Mouse (Mus musculus) left cerebral cortex, adult 11 months (tissue): ENCODE data around the gene Wdr20.

Experiments used
- DNase-seq: peaks from one replicate; pipeline ENCODE4 v3.0.0; 2022; ENCODE audit warnings: low spot score

Gene Wdr20

GRCm38 (mm10) chr12:110821787-110822186 lies 84.0 kb downstream of the Wdr20 start:
- no peak for DNase-seq

- no peak for DNase-seq
These were observed 84.6 kb downstream of the Wdr20 start for GRCm38 (mm10) chr12:110822366-110822765.

DNA sequence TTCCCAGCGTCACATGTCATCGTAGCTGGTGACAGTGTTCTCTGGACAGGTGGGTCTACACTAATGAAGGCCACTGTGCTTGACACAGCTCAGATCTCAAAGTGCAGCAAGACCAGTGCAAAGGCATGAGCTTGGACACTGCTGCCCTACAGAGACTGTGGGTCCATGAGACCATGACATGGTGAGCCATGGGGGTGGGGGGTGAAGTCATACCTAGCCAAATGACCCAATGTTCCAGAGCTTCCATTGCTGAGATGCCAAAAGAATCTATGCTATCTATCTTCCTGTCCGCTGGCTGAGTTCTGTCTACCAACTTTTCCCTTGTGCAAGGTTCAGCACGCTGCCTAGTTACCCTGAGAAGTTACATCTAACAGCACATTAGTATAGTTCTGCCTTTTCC lies 91.2 kb downstream of the Wdr20 start:
- DNase-seq = no peak

GRCm38 (mm10) chr12:110830293-110831024 lies 92.7 kb downstream of the Wdr20 start:
- DNase-seq = no peak

DNA sequence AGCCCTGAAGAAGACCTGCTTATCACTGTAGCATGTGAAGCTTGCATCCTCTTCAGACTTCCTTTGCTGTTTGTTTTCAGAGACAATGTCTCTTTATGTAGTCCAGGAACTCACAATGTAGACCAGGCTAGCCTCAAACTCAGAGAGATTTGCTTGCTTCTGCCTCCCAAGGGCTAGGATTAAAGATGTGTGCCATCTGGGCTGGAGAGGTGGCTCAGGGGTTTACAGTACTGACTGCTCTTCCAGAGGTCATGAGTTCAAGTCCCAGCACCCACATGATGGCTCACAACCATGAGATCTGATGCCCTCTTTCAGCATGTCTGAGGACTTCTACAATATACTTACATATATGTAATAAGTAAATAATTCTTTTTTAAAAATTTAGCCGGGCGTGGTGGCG lies 97.4 kb downstream of the Wdr20 start:
- no peak for DNase-seq

- DNase-seq = no peak
These were observed 99.0 kb downstream of the Wdr20 start for GRCm38 (mm10) chr12:110836729-110837128.

DNA sequence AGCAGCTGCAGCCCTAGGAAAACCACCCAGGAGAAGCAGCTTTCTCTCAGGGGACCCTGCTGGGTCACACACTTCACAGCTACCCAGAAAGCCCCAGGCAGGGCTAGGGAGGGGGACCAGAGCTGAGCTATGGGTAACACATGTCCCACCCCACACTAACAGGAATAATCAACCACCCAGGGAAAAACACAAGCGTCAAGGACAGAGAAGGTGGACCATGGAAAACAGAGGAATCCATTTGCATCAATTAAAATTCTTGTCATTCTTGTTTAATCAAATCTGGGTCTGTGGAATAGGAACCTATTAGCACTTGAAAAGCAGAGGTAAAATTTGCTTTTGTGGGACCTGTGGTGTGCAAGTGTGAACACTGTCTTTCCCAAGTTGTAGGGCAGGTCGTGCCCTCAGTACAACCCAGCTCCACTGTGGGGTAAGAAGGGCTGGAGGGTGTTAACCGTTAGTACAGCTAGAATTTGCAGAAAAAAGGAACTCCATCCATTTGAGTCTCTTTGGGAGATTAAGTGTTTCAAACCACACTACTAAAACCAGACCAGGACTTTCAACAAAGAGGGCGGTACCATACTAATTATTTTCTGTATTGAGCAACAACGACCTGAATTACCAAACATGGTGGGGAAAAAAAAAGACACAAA lies 99.6 kb downstream of the Wdr20 start:
- DNase-seq = no peak

GRCm38 (mm10) chr12:110837850-110838249 lies 100.1 kb downstream of the Wdr20 start:
- DNase-seq = no peak

GRCm38 (mm10) chr12:110840348-110841198 lies 102.8 kb downstream of the Wdr20 start, which contains the start of gene Mok:
Gene Mok, minus strand, starts transcription at chr12:110840939.
- DNase-seq = peak; percentile 89

GRCm38 (mm10) chr12:110841731-110842493 lies 104.2 kb downstream of the Wdr20 start:
- DNase-seq = no peak

GRCm38 (mm10) chr12:110843194-110844048 lies 105.7 kb downstream of the Wdr20 start:
- DNase-seq = peak; percentile 62

DNA sequence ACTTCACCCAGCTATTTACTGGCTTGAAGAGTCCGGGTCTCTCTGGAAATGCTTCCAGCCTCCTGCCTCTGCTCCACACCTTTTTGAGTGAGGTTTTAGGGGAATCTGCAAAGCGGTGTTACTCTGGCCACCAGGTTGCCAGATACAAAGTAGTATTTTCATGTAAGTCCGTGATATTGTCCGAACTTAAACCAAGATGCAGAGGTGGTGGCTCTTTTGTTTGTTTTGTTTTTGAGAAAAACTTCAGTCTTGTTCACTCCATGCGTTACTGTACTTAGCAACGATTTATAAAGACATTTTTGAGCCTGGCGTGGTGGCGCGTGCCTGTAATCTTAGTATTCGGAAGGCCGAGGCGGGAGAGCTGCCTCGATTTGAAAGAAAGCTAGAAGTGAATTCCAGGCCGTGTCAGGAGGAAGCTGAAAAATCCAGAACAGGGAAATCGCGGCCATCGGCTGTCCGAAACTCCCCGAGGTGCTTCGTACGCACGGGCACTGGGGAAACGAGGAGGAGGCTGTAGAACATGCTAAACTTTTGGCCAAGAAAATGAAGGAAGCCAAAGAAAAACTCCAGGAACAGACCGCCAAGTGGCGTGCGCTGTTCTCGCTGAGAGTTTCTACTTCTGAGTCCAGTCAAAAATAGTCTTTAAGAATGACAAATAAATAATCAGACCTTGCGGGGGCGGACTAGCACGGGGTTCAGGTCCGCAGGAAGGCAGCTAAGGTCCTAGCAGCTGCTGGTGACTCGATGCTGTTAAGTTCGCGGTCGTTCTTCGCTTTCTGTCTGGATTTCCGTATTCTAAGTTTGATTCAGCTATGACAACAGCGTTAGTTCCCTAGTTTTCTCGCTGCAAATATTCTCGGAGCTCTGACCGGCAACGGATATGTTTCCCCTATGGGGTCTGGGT lies 106.7 kb downstream of the Wdr20 start:
- no peak for DNase-seq

GRCm38 (mm10) chr12:110845131-110845880 lies 107.6 kb downstream of the Wdr20 start:
- peak; percentile 73 for DNase-seq

DNA sequence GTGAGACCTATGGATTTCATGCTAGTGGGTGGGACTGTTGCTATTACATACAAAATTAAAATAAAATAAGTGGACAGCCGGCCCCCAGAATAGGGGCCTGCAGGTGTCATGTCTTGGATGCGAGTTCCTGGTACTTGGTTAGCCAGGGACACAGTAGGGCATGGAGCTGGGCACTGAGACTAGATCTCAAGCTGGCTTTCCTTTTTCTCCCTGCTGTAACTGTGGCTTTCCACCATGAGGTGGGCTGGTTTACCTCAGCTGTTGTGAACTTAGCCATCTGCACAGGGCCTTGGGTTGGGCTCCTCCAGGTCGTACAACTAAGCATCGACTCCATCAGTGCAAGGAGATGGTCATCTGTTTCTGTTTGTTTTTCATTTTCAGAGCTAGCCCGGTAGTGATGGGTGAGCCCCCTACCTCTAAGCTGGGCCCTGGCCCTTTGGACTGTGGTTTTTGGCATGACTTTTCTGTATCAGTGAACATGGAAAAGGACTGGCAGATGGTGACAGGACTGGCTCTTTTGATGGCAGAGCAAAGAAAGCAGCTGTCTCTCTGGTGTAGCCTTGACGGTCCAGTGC lies 108.5 kb downstream of the Wdr20 start:
- DNase-seq = no peak

GRCm38 (mm10) chr12:110850010-110850928 lies 112.5 kb downstream of the Wdr20 start, which contains the start of gene Zfp839:
Gene Zfp839, plus strand, starts transcription at chr12:110850253.
- DNase-seq = peak; percentile 79

GRCm38 (mm10) chr12:110850929-110851256 lies 113.1 kb downstream of the Wdr20 start:
- no peak for DNase-seq

- no peak for DNase-seq
These were observed 113.7 kb downstream of the Wdr20 start for GRCm38 (mm10) chr12:110851414-110851813.

DNA sequence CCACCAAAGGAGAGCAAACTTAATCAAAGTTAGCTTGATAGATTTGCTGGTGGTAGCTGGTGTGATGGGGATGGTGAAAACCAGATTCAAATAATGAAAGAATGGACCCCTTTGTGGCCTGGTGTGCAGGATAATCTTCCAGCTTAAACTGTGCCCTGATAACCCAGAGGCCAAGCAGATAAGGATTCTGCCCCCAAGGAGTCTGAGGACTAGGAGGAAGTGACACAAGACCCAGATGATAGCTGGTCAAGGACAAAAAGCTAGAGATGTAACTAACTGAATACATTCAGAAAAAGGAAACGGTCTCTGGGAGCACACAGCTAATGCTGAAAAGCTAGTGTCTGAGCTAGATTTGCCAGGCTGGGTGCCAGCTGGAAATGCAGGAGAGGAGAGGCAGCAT lies 114.2 kb downstream of the Wdr20 start:
- no peak for DNase-seq
